Mouse (Mus musculus): Measurements from ENCODE around the gene Frmpd2.

- TF ChIP-seq POLR2A (IDR thresholded peaks at IDR 0.05; ENCODE audit: control insufficient read depth, extremely low read depth, insufficient read depth, low read length, poor library complexity), result no peak
- no peak for TF ChIP-seq CTCF (IDR thresholded peaks at IDR 0.05; ENCODE audit: borderline replicate concordance, control insufficient read depth, extremely low read depth, insufficient read depth, low read length, poor library complexity)
These were observed 16.5 kb downstream of the Frmpd2 start for GRCm38 (mm10) chr14:33487805-33488550.

All from thymus, adult 2 months (tissue).